20 mouse cellular contexts compared by ENCODE assay signal in the genomic region with DNA sequence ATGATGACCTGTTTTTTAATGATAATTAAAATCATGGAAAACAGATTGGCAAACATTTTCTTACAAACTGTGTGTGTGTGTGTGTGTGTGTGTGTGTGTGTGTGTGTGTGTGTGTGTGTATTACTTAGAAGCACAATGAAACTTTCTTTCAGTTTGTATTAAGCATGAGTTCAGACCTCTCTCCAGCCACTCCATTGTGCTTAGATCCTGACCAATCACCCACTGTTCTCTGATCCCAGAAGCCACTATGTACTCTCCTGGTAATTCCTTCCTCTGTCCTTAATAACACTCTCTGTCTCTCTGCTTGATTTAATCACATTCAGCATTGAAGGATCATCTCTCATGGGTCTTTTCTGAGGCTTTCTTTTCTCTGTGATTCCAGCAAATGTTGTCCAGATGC.
"Had no signal": no experiment of that assay in that cellular context is flagged by ENCODE, and none has a peak within 500 bp of the region (broad histone marks: within the 10 kb centered on the region; RNA-seq: fewer than 3 reads in every experiment).

No protein-coding gene starts in this region.

- H3K36me3 ChIP-seq: kidney, embryonic 15.5 days; limb, embryonic 10.5 days; limb, embryonic 13.5 days; liver, embryonic 12.5 days; liver, embryonic 15.5 days; lung, embryonic 15.5 days; midbrain, embryonic 10.5 days; stomach, embryonic 15.5 days had no signal

- H3K4me1 ChIP-seq: kidney, embryonic 15.5 days; limb, embryonic 10.5 days; limb, embryonic 13.5 days; liver, embryonic 12.5 days; liver, embryonic 15.5 days; lung, embryonic 15.5 days; stomach, embryonic 15.5 days had no signal

- ATAC-seq: liver, embryonic 12.5 days had no signal

- H3K4me2 ChIP-seq: kidney, embryonic 15.5 days; limb, embryonic 13.5 days; liver, embryonic 12.5 days; liver, embryonic 15.5 days; lung, embryonic 15.5 days; stomach, embryonic 15.5 days had no signal

- H3K9me3 ChIP-seq: kidney, embryonic 15.5 days; limb, embryonic 10.5 days; limb, embryonic 13.5 days; liver, embryonic 12.5 days; liver, embryonic 15.5 days; lung, embryonic 15.5 days; megakaryocyte, embryonic 14.5 days; midbrain, embryonic 10.5 days; stomach, embryonic 15.5 days had no signal

- DNase-seq: kidney, adult 11 months; kidney, adult 8-10 months; kidney, postnatal 10 days; kidney, postnatal 36 days; liver; lung, adult 18-20 months; lung, postnatal 10 days; lung, postnatal 36 days; right cerebral cortex, postnatal 25 days; spleen, adult 18-20 months; thymus, postnatal 25 days had no signal

- H3K27me3 ChIP-seq: kidney, embryonic 15.5 days; limb, embryonic 13.5 days; liver, embryonic 12.5 days; liver, embryonic 15.5 days; lung, embryonic 15.5 days; megakaryocyte, embryonic 14.5 days; stomach, embryonic 15.5 days had no signal

- H3K27ac ChIP-seq: kidney, embryonic 15.5 days; limb, embryonic 10.5 days; limb, embryonic 13.5 days; liver, embryonic 12.5 days; liver, embryonic 15.5 days; lung, embryonic 15.5 days; midbrain, embryonic 10.5 days; stomach, embryonic 15.5 days had no signal

- H3K4me3 ChIP-seq: kidney, embryonic 15.5 days; limb, embryonic 10.5 days; limb, embryonic 13.5 days; liver, embryonic 12.5 days; liver, embryonic 15.5 days; lung, embryonic 15.5 days; megakaryocyte, embryonic 14.5 days; midbrain, embryonic 10.5 days; stomach, embryonic 15.5 days had no signal

- H3K9ac ChIP-seq: kidney, embryonic 15.5 days; limb, embryonic 13.5 days; liver, embryonic 12.5 days; liver, embryonic 15.5 days; lung, embryonic 15.5 days; stomach, embryonic 15.5 days had no signal
